Mouse (Mus musculus): ENCODE results near the gene Ccnd2. TPM values are rescaled to one million over a fixed set of nuclear protein-coding genes. Genes with fewer than 3 reads are reported as not detected.

The Ccnd2 gene
- 3.9 TPM for polyA plus RNA-seq (2014; fragmentation: Illumina TruSeq; extraction: RNeasy Lipid Tissue Mini Kit (QIAGEN cat#74804); ENCODE audit: low read depth, low replicate concordance)

DNA sequence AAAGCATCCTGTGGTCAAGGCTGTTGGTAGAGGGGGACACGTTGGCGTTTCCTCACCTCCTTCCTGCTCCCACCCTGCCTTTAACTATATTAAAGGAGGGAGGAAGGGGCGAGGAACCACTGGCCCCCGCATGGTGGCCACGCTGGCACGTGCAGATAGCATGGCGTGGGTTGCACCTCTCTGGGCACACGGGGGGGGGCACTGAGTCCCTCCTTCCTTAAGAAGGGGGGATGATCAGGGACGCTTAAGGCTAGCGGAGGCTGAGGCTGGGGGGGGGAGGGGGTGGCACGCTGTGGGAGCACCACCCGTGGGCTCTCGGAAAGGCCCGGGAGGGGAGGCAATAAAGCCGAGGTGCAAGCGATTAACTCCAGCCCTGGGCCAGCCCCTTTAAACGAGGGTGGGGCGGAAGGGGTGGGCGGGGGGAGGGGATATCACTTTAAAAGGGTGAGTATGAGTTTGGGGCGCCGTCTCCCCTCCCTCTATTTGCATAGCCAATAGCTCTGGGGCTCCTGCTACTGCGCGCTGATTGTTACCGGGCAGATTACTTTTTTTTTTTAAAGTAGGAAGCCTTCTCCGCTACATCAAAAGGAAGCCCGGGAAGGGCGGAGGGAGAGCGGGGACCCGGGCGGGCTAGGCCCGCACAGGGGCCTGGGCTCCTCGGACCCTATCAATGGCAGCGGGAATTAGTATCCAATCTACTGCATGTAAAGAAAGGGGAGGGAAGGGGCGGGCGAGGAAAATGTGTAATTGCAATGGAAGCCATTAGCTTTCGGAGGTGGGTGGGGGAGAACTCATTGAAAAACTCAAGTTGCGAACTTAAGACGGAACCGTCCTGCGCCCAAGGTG lies at the start of gene Ccnd2:
TSS of gene Ccnd2 (minus strand) at position 88 of the 846 bp plus-strand sequence.

DNA sequence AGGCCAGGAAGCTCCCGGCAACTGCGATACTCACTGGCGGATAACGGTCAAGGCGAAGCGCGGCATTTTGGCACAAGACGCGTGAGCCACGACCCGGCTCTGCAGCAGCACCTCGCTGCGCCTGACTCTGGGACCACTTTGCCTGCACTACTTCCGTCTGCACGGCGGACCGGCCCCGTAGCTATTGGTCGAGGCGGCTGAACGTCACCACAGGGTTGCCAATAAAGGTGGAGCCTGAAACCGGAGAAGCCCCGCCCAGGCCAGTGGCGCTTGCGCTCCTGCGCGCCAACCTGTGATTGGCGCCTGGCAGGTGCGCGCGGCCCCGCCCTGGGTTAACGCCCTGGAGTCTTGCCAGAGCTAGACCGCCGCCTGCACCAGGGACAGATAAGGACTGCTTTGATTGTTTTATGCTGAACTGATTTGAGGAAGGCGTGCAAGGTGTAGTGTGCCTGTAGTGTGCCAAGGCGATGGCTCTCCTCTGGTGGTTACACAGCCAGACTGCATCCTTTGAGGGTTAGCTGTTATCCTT lies 42.5 kb downstream of the Ccnd2 start, which contains the start of gene Tigar:
TSS of gene Tigar (minus strand) at position 156 of the 529 bp plus-strand sequence.

Other genes starting within 250 kb of the Ccnd2 start
- gene Dyrk4, start 230.4 kb downstream of the Ccnd2 start, polyA plus RNA-seq (2014; fragmentation: Illumina TruSeq; extraction: RNeasy Lipid Tissue Mini Kit (QIAGEN cat#74804); ENCODE audit: low read depth, low replicate concordance), result not detected
- gene Rad51ap1, start 212.6 kb downstream of the Ccnd2 start, polyA plus RNA-seq (2014; fragmentation: Illumina TruSeq; extraction: RNeasy Lipid Tissue Mini Kit (QIAGEN cat#74804); ENCODE audit: low read depth, low replicate concordance), result not detected
- gene D6Wsu163e, start 212.2 kb downstream of the Ccnd2 start, polyA plus RNA-seq (2014; fragmentation: Illumina TruSeq; extraction: RNeasy Lipid Tissue Mini Kit (QIAGEN cat#74804); ENCODE audit: low read depth, low replicate concordance), result 10.4 TPM
- gene Fgf6, start 136.6 kb downstream of the Ccnd2 start, polyA plus RNA-seq (2014; fragmentation: Illumina TruSeq; extraction: RNeasy Lipid Tissue Mini Kit (QIAGEN cat#74804); ENCODE audit: low read depth, low replicate concordance), result not detected
- gene Fgf23, start 79.3 kb downstream of the Ccnd2 start, polyA plus RNA-seq (2014; fragmentation: Illumina TruSeq; extraction: RNeasy Lipid Tissue Mini Kit (QIAGEN cat#74804); ENCODE audit: low read depth, low replicate concordance), result not detected
- 4.1 TPM for gene Tigar, start 42.6 kb downstream of the Ccnd2 start, polyA plus RNA-seq (2014; fragmentation: Illumina TruSeq; extraction: RNeasy Lipid Tissue Mini Kit (QIAGEN cat#74804); ENCODE audit: low read depth, low replicate concordance)